ENCODE assay signal across 8 mouse cellular contexts in genomic region chr16:62807249-62807979, GRCm38 (mm10). TPM values are rescaled to one million over a fixed set of nuclear protein-coding genes. Genes with fewer than 3 reads are reported as not detected.
DNase-seq lines count a peak whose midpoint lies in the region; ATAC-seq and TF ChIP-seq lines count a peak whose summit lies in the region.
"Had no signal": no experiment of that assay in that cellular context is flagged by ENCODE, and none has a peak within 500 bp of the region (broad histone marks: within the 10 kb centered on the region; RNA-seq: fewer than 3 reads in every experiment).

No protein-coding gene starts in this region.

- H3K27me3 ChIP-seq in embryonic facial prominence, embryonic 11.5 days (ENCODE audit: control insufficient read depth, insufficient read depth, low read length): no peaks in the 10 kb centered on the region
- no peaks in the 10 kb centered on the region for H3K27me3 ChIP-seq in limb, embryonic 10.5 days (ENCODE audit: low read depth, poor library complexity, severe bottlenecking)
- no peaks in the 10 kb centered on the region for H3K27me3 ChIP-seq in thymus, adult 2 months (ENCODE audit: control insufficient read depth, insufficient read depth, low read length)
- H3K27me3 ChIP-seq in midbrain, postnatal 0 days (ENCODE audit: insufficient read depth, low read length): no peaks in the 10 kb centered on the region
- no peaks in the 10 kb centered on the region for H3K27me3 ChIP-seq in liver, postnatal 0 days (ENCODE audit: insufficient read depth, low read length)

- H3K36me3 ChIP-seq in embryonic facial prominence, embryonic 11.5 days (replicated peaks; ENCODE audit: control insufficient read depth, insufficient read depth, low read depth, low read length): no peaks in the 10 kb centered on the region
- H3K36me3 ChIP-seq in limb, embryonic 10.5 days: peaks cover 10% of the 10 kb centered on the region
- 0 out of 2 replicates have a peak, but pooled peaks cover 7% of the 10 kb centered on the region for H3K36me3 ChIP-seq in thymus, adult 2 months (ENCODE audit: control insufficient read depth, insufficient read depth, low read length)
- H3K36me3 ChIP-seq in midbrain, postnatal 0 days (ENCODE audit: insufficient read depth, low read length): peaks cover 2% of the 10 kb centered on the region; the same call in 1 of the 2 replicates
- H3K36me3 ChIP-seq in liver, postnatal 0 days (replicated peaks; ENCODE audit: insufficient read depth, low read length): peaks cover 2% of the 10 kb centered on the region

- DNase-seq in kidney, postnatal 14 days: peak; percentile 19
- no peak for DNase-seq in kidney, postnatal 36 days
- DNase-seq in embryonic facial prominence, embryonic 11.5 days (ENCODE audit: low spot score): peak; percentile 12
- peak; percentile 58 for DNase-seq in limb, embryonic 10.5 days (ENCODE audit: low spot score)
- peak; percentile 13 for DNase-seq in thymus, adult 2 months
- no peak for DNase-seq in midbrain, postnatal 0 days (ENCODE audit: low spot score)
- no peak for DNase-seq in liver, postnatal 0 days

- 53% methylated on average over 8 of the region's 8 CpGs for WGBS in embryonic facial prominence, embryonic 11.5 days
- WGBS in limb, embryonic 10.5 days: 53% methylated on average over 8 of the region's 8 CpGs
- WGBS in thymus, adult 2 months: 74% methylated on average over 8 of the region's 8 CpGs
- WGBS in midbrain, postnatal 0 days: 71% methylated on average over 8 of the region's 8 CpGs
- WGBS in liver, postnatal 0 days (ENCODE audit: insufficient replicate concordance): 61% methylated on average over 8 of the region's 8 CpGs

- TF ChIP-seq CTCF in thymus, adult 2 months (IDR thresholded peaks at IDR 0.05; ENCODE audit: borderline replicate concordance, control insufficient read depth, extremely low read depth, insufficient read depth, low read length, poor library complexity): no peak
- TF ChIP-seq CTCF in midbrain, postnatal 0 days (IDR thresholded peaks at IDR 0.05): no peak
- no peak for TF ChIP-seq CTCF in liver, postnatal 0 days (IDR thresholded peaks at IDR 0.05; ENCODE audit: low read depth)

- H3K9me3 ChIP-seq in embryonic facial prominence, embryonic 11.5 days (replicated peaks; ENCODE audit: control insufficient read depth, low read length): no peaks in the 10 kb centered on the region
- no peaks in the 10 kb centered on the region for H3K9me3 ChIP-seq in limb, embryonic 10.5 days (replicated peaks)
- H3K9me3 ChIP-seq in midbrain, postnatal 0 days (ENCODE audit: low read length): no peaks in the 10 kb centered on the region
- no peaks in the 10 kb centered on the region for H3K9me3 ChIP-seq in liver, postnatal 0 days (ENCODE audit: low read length)

- no peak for TF ChIP-seq EP300 in liver, postnatal 0 days (IDR thresholded peaks at IDR 0.05; ENCODE audit: low read depth)

- H3K27ac ChIP-seq in embryonic facial prominence, embryonic 11.5 days (replicated peaks; ENCODE audit: low read depth, low read length): no peak overlapping the region
- peak overlapping the region; percentile 72 for H3K27ac ChIP-seq in limb, embryonic 10.5 days
- H3K27ac ChIP-seq in thymus, adult 2 months (ENCODE audit: control insufficient read depth, insufficient read depth, low read length): peak overlapping the region; percentile 96
- H3K27ac ChIP-seq in midbrain, postnatal 0 days (ENCODE audit: low read depth, low read length): no peak overlapping the region
- no peak overlapping the region for H3K27ac ChIP-seq in liver, postnatal 0 days (ENCODE audit: low read depth)

- H3K4me3 ChIP-seq in embryonic facial prominence, embryonic 11.5 days (ENCODE audit: low read depth, low read length): no peak overlapping the region
- H3K4me3 ChIP-seq in limb, embryonic 10.5 days: peak overlapping the region; percentile 4; the same call in 1 of the 2 replicates
- 0 out of 2 replicates have a peak overlapping the region, but pooled peaks have one; percentile 26 for H3K4me3 ChIP-seq in thymus, adult 2 months (ENCODE audit: control insufficient read depth, insufficient read depth, low read length)
- no peak overlapping the region for H3K4me3 ChIP-seq in midbrain, postnatal 0 days (ENCODE audit: low read depth, low read length)
- H3K4me3 ChIP-seq in liver, postnatal 0 days (ENCODE audit: low read depth, low read length): no peak overlapping the region

- ATAC-seq in embryonic facial prominence, embryonic 11.5 days (replicated peaks; ENCODE audit: insufficient number of reproducible peaks, low FRiP score, low TSS enrichment, low read depth): peak; percentile 48; the same call in 1 of the 2 replicates
- no peak for ATAC-seq in midbrain, postnatal 0 days (ENCODE audit: low FRiP score)
- ATAC-seq in liver, postnatal 0 days: no peak

- no peaks in the 10 kb centered on the region for H3K4me1 ChIP-seq in embryonic facial prominence, embryonic 11.5 days (ENCODE audit: control insufficient read depth, insufficient read depth, low read length)
- H3K4me1 ChIP-seq in limb, embryonic 10.5 days: peaks cover 18% of the 10 kb centered on the region
- H3K4me1 ChIP-seq in thymus, adult 2 months (replicated peaks; ENCODE audit: control insufficient read depth, insufficient read depth, low read length): peaks cover 11% of the 10 kb centered on the region
- no peaks in the 10 kb centered on the region for H3K4me1 ChIP-seq in midbrain, postnatal 0 days (ENCODE audit: insufficient read depth, low read length)
- H3K4me1 ChIP-seq in liver, postnatal 0 days (ENCODE audit: insufficient read depth): no peaks in the 10 kb centered on the region

- TF ChIP-seq POLR2A in thymus, adult 2 months (IDR thresholded peaks at IDR 0.05; ENCODE audit: control insufficient read depth, extremely low read depth, insufficient read depth, low read length, poor library complexity): no peak

- no peak overlapping the region for H3K4me2 ChIP-seq in embryonic facial prominence, embryonic 11.5 days (ENCODE audit: low read depth, low read length)
- no peak overlapping the region for H3K4me2 ChIP-seq in midbrain, postnatal 0 days (ENCODE audit: low read depth, low read length, poor library complexity, severe bottlenecking)
- H3K4me2 ChIP-seq in liver, postnatal 0 days (ENCODE audit: low read depth, low read length): no peak overlapping the region

- H3K9ac ChIP-seq in embryonic facial prominence, embryonic 11.5 days (replicated peaks; ENCODE audit: low read length): no peak overlapping the region
- no peak overlapping the region for H3K9ac ChIP-seq in midbrain, postnatal 0 days (replicated peaks; ENCODE audit: low read length, poor library complexity, severe bottlenecking)
- no peak overlapping the region for H3K9ac ChIP-seq in liver, postnatal 0 days (replicated peaks)

RNA-seq across cellular contexts. Expression of gene Stx19, which starts 7.1 kb away (rescaled TPM):
- polyA plus RNA-seq in embryonic facial prominence, embryonic 11.5 days (2014; fragmentation: Nextera tagmentation; extraction: Ambion mirVana): 0.31 and 0.40 TPM in 2 replicates
- polyA plus RNA-seq in limb, embryonic 10.5 days (2016; fragmentation: Nextera tagmentation; extraction: Ambion mirVana): 0.19 and 0.34 TPM in 2 replicates
- not detected in 2 replicates for polyA plus RNA-seq in thymus, adult 2 months (2012; rRNA removed)
- total RNA-seq in midbrain, postnatal 0 days (2014; rRNA removed): not detected in 2 replicates
- polyA plus RNA-seq in midbrain, postnatal 0 days (2015; fragmentation: Nextera tagmentation; extraction: Ambion mirVana): 0.13 and 0.14 TPM in 2 replicates
- 0.04 TPM in 1 of 2 replicates, not detected in the other for polyA plus RNA-seq in liver, postnatal 0 days (2015; fragmentation: Nextera tagmentation; extraction: Ambion mirVana)
- total RNA-seq: heart, adult 8-10 months had no signal

RNA-seq across cellular contexts. Expression of gene Nsun3, which starts 20.8 kb away (rescaled TPM):
- polyA plus RNA-seq in embryonic facial prominence, embryonic 11.5 days (2014; fragmentation: Nextera tagmentation; extraction: Ambion mirVana): 5.8 and 8.8 TPM in 2 replicates
- polyA plus RNA-seq in limb, embryonic 10.5 days (2016; fragmentation: Nextera tagmentation; extraction: Ambion mirVana): 6.3 and 7.8 TPM in 2 replicates
- polyA plus RNA-seq in thymus, adult 2 months (2012; rRNA removed): 9.8 TPM in 2 replicates
- 10.0 and 20.2 TPM in 2 replicates for total RNA-seq in midbrain, postnatal 0 days (2014; rRNA removed)
- 10.1 and 10.5 TPM in 2 replicates for polyA plus RNA-seq in midbrain, postnatal 0 days (2015; fragmentation: Nextera tagmentation; extraction: Ambion mirVana)
- 3.5 and 4.2 TPM in 2 replicates for polyA plus RNA-seq in liver, postnatal 0 days (2015; fragmentation: Nextera tagmentation; extraction: Ambion mirVana)

RNA-seq across cellular contexts. Expression of gene Arl13b, which starts 39.4 kb away (rescaled TPM):
- 19.9 and 22.6 TPM in 2 replicates for polyA plus RNA-seq in embryonic facial prominence, embryonic 11.5 days (2014; fragmentation: Nextera tagmentation; extraction: Ambion mirVana)
- polyA plus RNA-seq in limb, embryonic 10.5 days (2016; fragmentation: Nextera tagmentation; extraction: Ambion mirVana): 16.2 and 18.1 TPM in 2 replicates
- polyA plus RNA-seq in thymus, adult 2 months (2012; rRNA removed): 3.2 and 3.4 TPM in 2 replicates
- 11.3 and 13.6 TPM in 2 replicates for total RNA-seq in midbrain, postnatal 0 days (2014; rRNA removed)
- 10.0 and 11.5 TPM in 2 replicates for polyA plus RNA-seq in midbrain, postnatal 0 days (2015; fragmentation: Nextera tagmentation; extraction: Ambion mirVana)
- 3.0 and 3.4 TPM in 2 replicates for polyA plus RNA-seq in liver, postnatal 0 days (2015; fragmentation: Nextera tagmentation; extraction: Ambion mirVana)

RNA-seq across cellular contexts. Expression of gene Pros1, which starts 46.7 kb away (rescaled TPM):
- polyA plus RNA-seq in embryonic facial prominence, embryonic 11.5 days (2014; fragmentation: Nextera tagmentation; extraction: Ambion mirVana): 24.1 and 26.1 TPM in 2 replicates
- 15.8 and 16.5 TPM in 2 replicates for polyA plus RNA-seq in limb, embryonic 10.5 days (2016; fragmentation: Nextera tagmentation; extraction: Ambion mirVana)
- 2.1 and 2.8 TPM in 2 replicates for polyA plus RNA-seq in thymus, adult 2 months (2012; rRNA removed)
- 7.2 and 9.0 TPM in 2 replicates for total RNA-seq in midbrain, postnatal 0 days (2014; rRNA removed)
- polyA plus RNA-seq in midbrain, postnatal 0 days (2015; fragmentation: Nextera tagmentation; extraction: Ambion mirVana): 9.4 and 9.8 TPM in 2 replicates
- 18.2 and 19.1 TPM in 2 replicates for polyA plus RNA-seq in liver, postnatal 0 days (2015; fragmentation: Nextera tagmentation; extraction: Ambion mirVana)

Comparison
In these comparisons a context has a peak if more than half of its experiments do, and no peak if none do; other contexts are left out.
1. DNase-seq: peak in kidney, postnatal 14 days (single experiment), embryonic facial prominence, embryonic 11.5 days (single experiment), limb, embryonic 10.5 days (single experiment) and thymus, adult 2 months (single experiment); none in kidney, postnatal 36 days (0 of 2), midbrain, postnatal 0 days (single experiment) and liver, postnatal 0 days (single experiment).
2. H3K27ac ChIP-seq: peak in limb, embryonic 10.5 days (single experiment) and thymus, adult 2 months (single experiment); none in embryonic facial prominence, embryonic 11.5 days (single experiment), midbrain, postnatal 0 days (single experiment) and liver, postnatal 0 days (single experiment).
3. H3K4me3 ChIP-seq: peak in limb, embryonic 10.5 days (single experiment) and thymus, adult 2 months (single experiment); none in embryonic facial prominence, embryonic 11.5 days (single experiment), midbrain, postnatal 0 days (single experiment) and liver, postnatal 0 days (single experiment).